In genomic region chr8:60566783-60567182, GRCm38 (mm10) we compare ENCODE assay signal across 33 mouse cellular contexts.
"Had no signal": no experiment of that assay in that cellular context is flagged by ENCODE, and none has a peak within 500 bp of the region (broad histone marks: within the 10 kb centered on the region; RNA-seq: fewer than 3 reads in every experiment).

No protein-coding gene starts in this region.

- H3K4me1 ChIP-seq: heart, embryonic 10.5 days; heart, embryonic 12.5 days; heart, embryonic 13.5 days; heart, embryonic 15.5 days; hindbrain, embryonic 10.5 days; hindbrain, embryonic 12.5 days; hindbrain, embryonic 13.5 days; hindbrain, embryonic 15.5 days; intestine, embryonic 15.5 days; kidney, embryonic 15.5 days had no signal

- H3K4me2 ChIP-seq: heart, embryonic 11.5 days; heart, embryonic 12.5 days; heart, embryonic 13.5 days; heart, embryonic 15.5 days; hindbrain, embryonic 12.5 days; hindbrain, embryonic 13.5 days; hindbrain, embryonic 14.5 days; hindbrain, embryonic 15.5 days; intestine, embryonic 15.5 days; kidney, embryonic 15.5 days had no signal

- ATAC-seq: hindbrain, embryonic 16.5 days; hindbrain, postnatal 0 days; inflammation-experienced regulatory T-cells, adult 6 months; intestine, embryonic 15.5 days; intestine, embryonic 16.5 days; intestine, postnatal 0 days had no signal

- DNase-seq: heart, postnatal 10 days; heart, postnatal 14 days; heart, postnatal 36 days; heart, postnatal 4 days; kidney, adult 11 months; kidney, adult 18-20 months; kidney, adult 8-10 months; kidney, postnatal 14 days; kidney, postnatal 25 days; kidney, postnatal 36 days; kidney, postnatal 4 days; layer of hippocampus, adult 9-11 months; layer of hippocampus, postnatal 36 days had no signal

- H3K4me3 ChIP-seq: heart, embryonic 10.5 days; heart, embryonic 12.5 days; heart, embryonic 13.5 days; heart, embryonic 15.5 days; hindbrain, embryonic 10.5 days; hindbrain, embryonic 12.5 days; hindbrain, embryonic 13.5 days; hindbrain, embryonic 15.5 days; intestine, embryonic 15.5 days; kidney, embryonic 15.5 days; layer of hippocampus, adult 2 months; left cerebral cortex, adult 2 months had no signal

- H3K27me3 ChIP-seq: heart, embryonic 12.5 days; heart, embryonic 13.5 days; heart, embryonic 15.5 days; hindbrain, embryonic 12.5 days; hindbrain, embryonic 13.5 days; hindbrain, embryonic 15.5 days; intestine, embryonic 15.5 days; kidney, embryonic 15.5 days had no signal

- H3K36me3 ChIP-seq: heart, embryonic 10.5 days; heart, embryonic 12.5 days; heart, embryonic 13.5 days; heart, embryonic 15.5 days; hindbrain, embryonic 10.5 days; hindbrain, embryonic 12.5 days; hindbrain, embryonic 13.5 days; hindbrain, embryonic 15.5 days; intestine, embryonic 15.5 days; kidney, embryonic 15.5 days had no signal

- H3K9ac ChIP-seq: heart, embryonic 12.5 days; heart, embryonic 13.5 days; heart, embryonic 15.5 days; hindbrain, embryonic 12.5 days; hindbrain, embryonic 13.5 days; hindbrain, embryonic 14.5 days; hindbrain, embryonic 15.5 days; intestine, embryonic 15.5 days; kidney, embryonic 15.5 days had no signal

- H3K27ac ChIP-seq: heart, embryonic 10.5 days; heart, embryonic 13.5 days; heart, embryonic 15.5 days; hindbrain, embryonic 10.5 days; hindbrain, embryonic 12.5 days; hindbrain, embryonic 13.5 days; hindbrain, embryonic 14.5 days; hindbrain, embryonic 15.5 days; hindbrain, postnatal 0 days; intestine, embryonic 15.5 days; kidney, embryonic 15.5 days; kidney, postnatal 0 days; layer of hippocampus, adult 2 months; left cerebral cortex, adult 2 months had no signal

- H3K9me3 ChIP-seq: heart, embryonic 10.5 days; heart, embryonic 12.5 days; heart, embryonic 13.5 days; heart, embryonic 15.5 days; hindbrain, embryonic 10.5 days; hindbrain, embryonic 12.5 days; hindbrain, embryonic 13.5 days; hindbrain, embryonic 15.5 days; intestine, embryonic 15.5 days; kidney, embryonic 15.5 days had no signal
